Mouse (Mus musculus): Measurements from ENCODE around the gene Amhr2.

Amhr2 gene

DNA sequence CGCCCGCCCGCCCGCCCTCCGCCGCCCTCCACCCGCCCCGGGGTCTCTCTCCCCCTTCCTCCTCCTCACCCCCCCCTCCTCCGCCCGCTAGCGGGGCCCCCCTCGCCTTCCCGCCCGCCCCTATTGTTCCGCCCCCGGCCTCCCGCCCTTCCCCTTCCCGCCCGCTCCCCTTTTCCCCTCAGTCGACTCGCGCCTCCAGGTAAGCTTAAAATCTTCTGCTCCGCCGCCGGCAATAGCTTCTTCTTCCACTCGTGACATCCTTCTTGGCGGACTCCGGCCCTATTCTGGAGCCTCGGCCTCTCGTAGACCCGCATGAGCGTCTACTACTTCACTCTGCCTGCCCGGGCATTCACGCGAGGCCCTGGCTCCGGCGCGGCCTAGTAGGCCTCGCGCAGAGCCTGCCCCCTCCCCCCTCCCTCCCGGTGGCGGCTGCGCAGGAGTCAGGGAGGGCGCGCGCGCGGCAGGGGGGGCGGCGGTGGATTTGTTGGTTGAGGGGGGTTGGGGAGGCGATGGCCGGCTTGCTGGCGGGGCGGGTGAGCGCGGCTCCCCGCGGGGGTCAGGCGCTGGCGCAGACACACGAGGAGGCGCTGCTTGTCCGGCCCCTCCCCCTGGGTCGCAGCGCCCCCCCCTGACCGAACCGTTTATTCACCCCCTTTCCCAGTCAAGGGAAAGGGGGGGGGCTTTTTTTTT is 25.6 kb downstream of the Amhr2 start:
- peak; percentile 60 to 70 for DNase-seq (ENCODE audit: low spot score in 2 of 2)

DNA sequence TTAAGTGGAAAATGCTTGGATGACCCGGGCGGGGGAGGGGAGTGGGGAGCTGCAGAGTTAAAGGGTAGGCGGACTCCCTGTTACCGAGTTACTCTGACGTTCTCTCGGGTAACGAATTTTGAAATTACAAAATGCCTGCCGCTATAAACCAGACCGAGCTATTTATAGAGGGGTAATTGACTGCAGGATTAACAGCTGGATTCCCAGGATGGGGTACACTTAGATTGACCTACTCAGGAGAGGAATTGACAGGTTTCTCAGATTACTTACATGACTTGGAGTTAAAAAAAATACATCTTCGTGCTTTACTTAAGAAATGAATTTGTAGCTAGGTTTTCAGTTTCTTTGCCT is 26.1 kb downstream of the Amhr2 start:
- DNase-seq (ENCODE audit: low spot score in 2 of 2) = no peak

DNA sequence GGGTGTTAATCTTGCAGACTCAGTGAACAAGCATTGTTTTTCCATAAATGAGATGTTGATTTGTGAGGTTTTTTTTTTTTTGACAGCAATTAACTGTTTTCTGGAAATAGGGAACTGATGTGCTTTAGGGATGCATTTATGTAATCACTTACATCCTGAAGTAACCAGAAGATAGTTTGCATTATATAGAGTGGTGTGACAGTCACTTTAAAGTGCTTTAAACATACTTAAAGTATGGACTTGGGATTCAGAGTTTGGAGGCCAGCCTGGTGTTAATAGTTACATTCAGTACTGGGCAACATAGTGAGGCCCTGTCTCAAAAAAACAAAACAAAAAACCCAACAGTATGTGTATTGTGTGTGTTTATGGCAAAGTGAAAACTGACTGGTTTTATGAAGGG is 26.6 kb downstream of the Amhr2 start:
- no peak for DNase-seq (ENCODE audit: low spot score in 2 of 2)

DNA sequence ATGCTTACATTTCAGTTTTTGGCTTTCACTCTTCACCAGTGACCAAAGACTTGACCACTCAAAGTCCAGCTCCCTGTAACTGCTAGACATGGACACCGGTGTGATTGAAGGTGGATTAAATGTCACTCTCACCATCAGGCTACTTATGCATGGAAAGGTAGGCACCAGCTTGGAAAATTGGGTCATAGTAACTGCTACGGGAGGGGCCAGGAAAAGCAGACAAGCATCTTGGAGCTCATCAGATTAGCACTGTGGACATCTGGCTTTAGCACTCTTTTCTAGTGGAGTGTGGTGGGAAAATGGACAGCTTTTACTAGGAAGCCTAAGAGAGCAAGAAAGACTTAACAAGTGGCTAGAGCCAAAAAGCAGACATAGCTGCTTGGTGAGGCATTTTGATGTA is 28.1 kb downstream of the Amhr2 start:
- DNase-seq (ENCODE audit: low spot score in 2 of 2) = no peak

DNA sequence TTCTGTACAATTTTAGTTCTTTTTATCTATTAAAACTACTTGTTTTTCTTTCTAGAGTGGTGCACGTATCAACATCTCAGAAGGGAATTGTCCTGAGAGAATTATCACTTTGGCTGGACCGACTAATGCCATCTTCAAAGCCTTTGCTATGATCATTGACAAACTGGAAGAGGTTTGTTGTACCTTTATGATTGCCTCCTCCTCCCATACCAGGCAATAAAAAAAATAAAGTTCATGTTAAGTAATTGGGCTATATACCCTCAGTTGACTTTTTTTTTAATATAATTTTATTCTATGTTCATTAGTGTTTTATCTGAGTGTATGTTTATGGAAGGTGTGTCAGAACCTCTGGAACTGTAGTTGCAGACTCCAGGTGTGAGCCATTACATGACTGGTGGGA is 29.4 kb downstream of the Amhr2 start:
- DNase-seq (ENCODE audit: low spot score in 2 of 2) = no peak

DNA sequence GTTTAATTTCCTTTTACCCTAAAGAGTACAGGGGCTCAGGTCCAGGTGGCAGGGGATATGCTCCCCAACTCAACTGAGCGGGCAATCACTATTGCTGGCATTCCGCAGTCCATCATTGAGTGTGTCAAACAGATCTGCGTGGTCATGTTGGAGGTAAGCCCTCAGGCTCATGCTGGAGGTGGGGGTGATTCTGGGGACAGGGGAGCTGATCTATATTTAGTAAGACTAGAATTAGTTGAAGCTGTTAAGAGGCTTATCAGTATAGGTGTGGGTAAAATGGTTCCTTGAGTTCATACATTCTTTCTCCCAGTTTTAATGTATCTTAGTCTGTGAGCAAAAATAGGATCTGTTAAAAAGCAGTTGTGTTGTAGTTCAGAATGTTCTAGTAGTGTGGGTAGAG is 38.0 kb downstream of the Amhr2 start:
- DNase-seq (ENCODE audit: low spot score in 2 of 2) = no peak

DNA sequence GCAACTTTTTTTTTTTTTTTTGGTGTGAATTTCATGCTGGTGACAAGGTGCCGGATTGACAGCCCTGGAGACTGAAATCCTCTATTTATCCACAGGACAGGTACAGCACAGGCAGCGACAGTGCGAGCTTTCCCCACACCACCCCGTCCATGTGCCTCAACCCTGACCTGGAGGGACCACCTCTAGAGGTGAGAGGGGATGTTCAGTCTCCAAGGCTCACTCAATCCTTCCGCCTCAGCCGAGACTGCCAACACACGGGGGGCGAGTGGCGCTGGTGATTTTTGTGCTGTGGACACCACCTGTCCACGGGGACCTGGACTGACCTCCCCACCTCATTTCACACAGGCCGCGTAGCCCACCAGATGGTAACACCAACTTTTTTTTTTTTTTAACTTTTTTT is 40.7 kb downstream of the Amhr2 start:
- DNase-seq (ENCODE audit: low spot score in 2 of 2) = no peak

DNA sequence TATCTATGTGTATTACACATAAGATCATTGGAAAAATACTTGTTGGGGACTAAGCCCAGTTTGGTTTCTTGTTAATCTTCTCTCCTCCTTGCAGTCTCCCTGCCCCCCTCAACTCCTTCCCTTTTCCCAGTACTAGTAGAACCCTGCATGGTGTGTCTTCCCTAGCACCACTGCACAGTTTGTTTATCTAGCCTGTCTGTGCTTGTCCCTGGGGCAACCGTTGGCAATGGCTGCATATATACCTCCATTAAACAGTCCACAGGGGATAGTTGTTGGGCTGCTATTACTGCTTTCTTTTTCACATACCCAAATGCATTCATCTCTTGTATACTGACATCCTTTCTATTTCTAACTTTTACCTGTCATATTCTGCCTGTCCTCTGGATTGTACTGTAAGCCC is 42.5 kb downstream of the Amhr2 start:
- DNase-seq (ENCODE audit: low spot score in 2 of 2) = no peak

DNA sequence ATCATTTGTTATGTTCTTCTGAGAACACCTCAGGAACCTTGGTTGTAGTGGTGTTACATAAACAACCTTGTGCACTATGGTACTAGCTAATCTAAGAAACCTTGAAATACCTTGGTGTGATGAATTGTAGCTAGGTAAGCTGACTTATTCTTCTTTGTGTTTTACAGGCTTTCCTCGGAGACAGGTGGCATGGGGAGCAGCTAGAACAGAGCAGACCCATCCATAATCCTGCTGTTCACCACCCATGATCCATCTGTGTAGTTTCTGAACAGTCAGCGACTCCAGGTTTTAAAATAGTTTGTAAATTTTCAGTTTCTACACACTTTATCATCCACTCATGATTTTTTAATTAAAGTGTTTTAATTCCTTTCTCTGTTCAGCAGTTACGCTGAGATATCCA is 53.2 kb downstream of the Amhr2 start:
- no peak for DNase-seq (ENCODE audit: low spot score in 2 of 2)

DNA sequence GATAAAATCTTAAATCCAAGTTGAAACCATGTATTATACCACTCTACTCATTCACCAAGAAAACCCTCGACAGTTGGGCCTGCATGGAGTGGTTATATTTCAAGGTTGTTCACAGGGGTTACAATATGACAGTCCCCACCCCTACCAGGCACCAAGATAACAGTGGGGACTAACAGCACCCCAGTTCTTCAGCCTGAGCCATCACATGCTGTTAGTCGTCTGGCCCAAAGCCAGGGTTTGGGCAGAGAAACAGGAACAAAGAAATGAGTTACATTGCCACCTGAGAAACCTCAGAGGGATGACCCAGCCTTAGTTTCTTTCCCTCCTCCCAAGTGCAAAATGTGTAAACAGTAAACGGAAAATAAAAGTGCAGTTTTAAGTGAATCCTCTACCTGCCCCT is 54.2 kb downstream of the Amhr2 start:
- no peak for DNase-seq (ENCODE audit: low spot score in 2 of 2)

DNA sequence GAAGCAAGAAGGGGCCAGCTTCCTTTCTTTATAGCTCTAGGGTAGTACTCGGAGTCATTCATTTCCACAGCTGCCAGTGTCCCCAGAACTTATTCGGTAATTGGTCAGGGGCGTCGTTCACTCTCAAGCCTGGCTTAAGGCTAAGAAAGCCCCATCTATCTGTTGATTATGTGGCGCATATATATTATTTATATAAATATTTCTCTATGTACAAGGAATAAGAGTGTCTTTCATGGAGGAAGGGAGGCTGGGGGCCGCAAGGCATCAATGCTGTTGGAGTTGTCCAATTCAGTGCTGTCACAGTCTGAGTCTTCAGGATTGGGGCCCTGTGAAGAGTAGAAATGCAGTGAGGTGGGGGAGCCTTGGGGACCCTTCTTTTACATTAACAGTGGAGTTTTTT is 54.7 kb downstream of the Amhr2 start:
- no peak for DNase-seq (ENCODE audit: low spot score in 2 of 2)

DNA sequence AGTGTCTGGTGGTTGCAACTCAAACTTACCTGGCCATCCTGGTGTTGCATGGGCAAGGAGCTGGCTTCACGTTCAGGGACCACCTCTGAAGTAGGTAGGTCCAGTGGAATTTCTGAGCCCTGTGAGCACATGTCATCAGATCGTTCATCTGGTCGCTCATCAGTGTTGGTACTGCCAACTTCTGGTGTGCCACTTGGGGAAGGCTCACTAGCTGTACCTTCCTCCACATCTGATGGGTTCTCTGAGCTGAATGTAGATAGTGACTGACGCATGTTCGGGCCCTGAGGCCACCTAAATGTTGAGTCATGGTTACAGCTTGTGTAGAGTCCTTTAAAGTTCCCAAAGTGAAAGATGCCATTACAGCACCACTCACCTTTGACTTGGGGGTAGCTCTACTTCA is 55.3 kb downstream of the Amhr2 start:
- DNase-seq (ENCODE audit: low spot score in 2 of 2) = no peak

DNA sequence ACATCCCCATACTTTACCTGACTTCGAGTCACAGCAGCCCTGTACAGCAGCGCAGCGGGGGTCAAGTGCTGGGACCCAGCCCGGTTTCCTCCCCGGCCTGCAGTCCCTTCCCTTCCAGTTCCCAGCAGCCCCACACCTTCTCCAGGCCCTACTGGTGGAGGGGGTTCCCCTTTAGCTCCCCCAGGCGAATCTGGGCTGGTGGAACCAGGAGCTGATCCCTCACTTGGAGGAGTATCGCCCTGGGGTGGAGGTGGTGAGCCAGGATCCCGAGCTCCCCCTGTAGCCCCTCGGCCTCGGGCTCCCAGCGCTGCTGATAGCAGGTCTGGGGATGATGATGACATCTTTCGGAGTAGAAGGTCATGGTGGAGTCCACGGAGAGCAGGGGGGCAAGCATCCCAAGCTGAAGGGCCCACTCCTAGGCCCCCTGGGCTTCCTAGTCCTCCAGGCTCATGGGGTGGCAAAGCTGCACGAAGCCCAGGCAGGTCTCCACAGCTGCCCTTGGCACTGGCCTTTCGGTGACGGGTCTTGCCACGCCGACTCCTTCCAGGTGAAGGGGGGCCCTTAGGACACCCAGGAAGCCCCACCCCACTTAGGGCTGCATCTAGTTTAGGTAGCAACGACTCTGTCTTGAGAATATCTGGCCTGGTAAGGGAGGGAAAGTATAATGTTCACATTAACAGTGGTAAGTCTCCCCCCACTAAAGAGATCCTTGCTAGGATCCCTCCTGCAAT is 56.1 kb downstream of the Amhr2 start:
- no peak for DNase-seq (ENCODE audit: low spot score in 2 of 2)

DNA sequence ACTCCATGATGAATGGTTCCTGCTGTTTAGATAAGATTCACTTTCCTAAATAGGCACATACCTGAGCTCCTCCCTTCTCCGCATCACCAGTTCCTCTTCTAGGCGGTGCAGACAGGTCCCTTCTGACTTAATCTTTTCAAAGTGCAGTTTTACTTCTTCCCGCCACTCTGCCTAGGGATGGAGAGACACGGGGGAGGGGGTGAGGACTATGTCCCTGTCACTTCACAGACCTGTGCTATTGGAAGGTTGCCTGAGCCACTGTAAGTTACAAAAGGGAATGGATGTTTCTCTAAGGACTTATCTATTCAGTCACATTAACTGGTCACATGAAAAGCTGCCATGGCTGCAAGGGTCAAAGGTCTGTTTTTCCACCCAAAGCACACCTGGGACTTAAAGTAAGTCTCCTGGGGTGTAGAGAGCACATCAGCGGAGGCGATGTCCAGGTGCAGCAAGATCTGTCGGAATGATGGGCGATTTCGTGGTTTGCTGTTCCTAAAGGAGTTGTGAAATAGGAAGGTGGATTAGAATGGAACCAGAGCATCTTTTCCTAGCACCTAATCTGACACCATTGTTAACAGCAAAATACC is 57.2 kb downstream of the Amhr2 start:
- no peak for DNase-seq (ENCODE audit: low spot score in 2 of 2)

DNA sequence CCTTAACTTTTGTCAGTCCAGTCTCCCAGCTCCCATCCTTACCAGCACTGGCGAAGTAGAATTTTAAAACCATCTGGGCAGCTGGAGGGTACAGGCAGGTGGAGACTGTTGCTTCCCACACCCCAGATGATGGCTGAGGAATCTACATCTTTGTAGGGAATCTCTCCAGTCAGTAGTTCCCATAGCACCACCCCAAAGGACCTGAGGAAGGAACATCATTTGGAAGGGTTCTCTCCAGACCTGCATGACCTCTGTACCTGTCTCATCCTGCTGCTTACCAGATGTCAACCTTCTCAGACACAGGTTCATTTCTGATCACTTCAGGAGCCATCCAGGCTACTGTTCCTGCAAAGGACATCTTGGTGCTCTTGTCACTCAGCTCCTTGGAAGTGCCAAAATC is 58.3 kb downstream of the Amhr2 start, which contains the start of gene Gm10337:
TSS of gene Gm10337 (plus strand) at position 276 of the 400 bp plus-strand sequence.
- no peak for DNase-seq (ENCODE audit: low spot score in 2 of 2)
